Mouse (Mus musculus) kidney, adult 8-10 months (tissue): ENCODE measurements around the gene Car7.
"Not testable (repeated sequence)": the region's sequence is repeated elsewhere in the genome, so short reads cannot be mapped to it uniquely, and the experiment has no call there.

ENCODE experiments used
- DNase-seq, 2 experiments: peaks; one replicate each; pipeline ENCODE4 v3.0.0; 2022

The Car7 gene

DNA sequence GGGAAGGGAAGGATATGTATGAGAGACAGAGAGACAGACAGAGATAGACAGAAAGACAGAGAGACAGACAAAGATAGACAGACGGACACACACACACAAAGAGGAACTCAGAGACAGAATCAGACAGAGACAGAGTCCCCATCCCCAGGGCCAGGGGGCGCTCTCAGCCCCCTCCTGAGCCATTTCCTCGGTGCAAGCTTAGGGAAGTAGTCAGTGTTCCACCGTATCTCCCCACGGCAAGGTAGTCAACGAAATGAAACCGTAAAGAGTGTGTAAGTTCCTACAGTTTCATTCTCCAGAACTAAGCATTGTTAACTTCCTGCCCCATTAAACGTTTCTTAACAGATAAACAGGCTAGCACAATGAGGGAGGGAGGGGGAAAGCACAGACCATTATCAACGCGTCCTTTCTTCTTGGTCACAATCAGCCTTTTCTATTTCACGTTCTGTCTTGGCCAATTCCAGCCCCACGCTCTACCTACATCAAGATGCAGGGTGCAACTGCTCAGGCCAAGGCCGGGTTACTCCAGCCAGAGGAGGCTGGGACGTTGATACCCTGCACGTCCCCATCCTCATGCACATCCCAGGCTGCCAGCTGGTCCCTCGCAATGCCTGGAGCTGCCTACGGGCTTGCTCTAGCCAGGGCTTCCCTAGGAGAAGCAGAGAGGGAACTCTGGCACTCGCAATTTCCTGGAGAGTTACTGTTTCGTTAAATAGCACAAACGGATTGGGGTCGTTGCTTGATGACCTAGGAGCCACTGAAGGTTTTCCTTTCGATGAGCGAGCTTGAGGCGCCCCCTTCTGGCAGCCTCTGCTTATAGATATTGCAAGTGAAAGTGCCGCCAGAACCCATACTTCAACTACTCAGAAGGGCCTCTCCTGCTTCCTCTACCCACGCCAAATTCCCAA lies 36.2 kb downstream of the Car7 start:
- DNase-seq: peak; percentile 72 to 87

DNA sequence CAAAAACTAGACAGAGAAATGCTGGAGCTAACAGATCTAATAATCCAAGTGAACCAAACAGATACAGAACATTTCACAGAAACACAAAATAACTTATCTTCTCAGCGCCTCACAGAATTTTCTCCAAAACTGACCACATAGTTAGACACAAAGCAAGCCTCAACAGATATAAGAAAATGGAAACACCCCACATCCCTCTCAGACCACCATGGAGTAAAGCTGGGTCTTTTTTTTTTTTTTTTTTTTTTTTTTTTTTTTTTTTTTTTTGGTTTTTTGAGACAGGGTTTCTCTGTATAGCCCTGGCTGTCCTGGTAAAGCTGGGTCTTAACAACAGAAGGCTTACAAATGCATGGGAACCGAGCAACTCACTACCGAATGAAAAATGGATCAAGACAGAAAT lies 42.3 kb downstream of the Car7 start:
- DNase-seq: no peak

DNA sequence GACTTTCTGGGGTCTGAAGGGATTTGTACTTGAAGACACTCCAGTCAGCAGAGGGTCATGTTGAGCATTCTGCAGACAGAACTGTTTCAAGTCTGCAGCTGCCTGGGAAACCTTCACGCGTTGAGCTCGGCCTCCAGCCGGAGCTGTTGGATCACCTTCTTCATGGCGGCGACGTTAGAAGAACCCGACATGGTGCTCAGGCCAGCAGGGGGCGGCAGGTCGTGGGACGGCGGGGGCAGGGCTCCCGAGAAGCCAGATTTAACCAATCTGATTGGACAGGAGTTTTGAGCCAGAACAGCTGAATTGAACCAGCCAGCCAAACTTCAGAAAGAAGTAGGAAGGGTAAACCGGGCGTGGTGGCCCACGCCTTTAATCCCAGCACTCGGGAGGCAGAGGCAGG lies 43.1 kb downstream of the Car7 start:
- DNase-seq: not testable (repeated sequence)

DNA sequence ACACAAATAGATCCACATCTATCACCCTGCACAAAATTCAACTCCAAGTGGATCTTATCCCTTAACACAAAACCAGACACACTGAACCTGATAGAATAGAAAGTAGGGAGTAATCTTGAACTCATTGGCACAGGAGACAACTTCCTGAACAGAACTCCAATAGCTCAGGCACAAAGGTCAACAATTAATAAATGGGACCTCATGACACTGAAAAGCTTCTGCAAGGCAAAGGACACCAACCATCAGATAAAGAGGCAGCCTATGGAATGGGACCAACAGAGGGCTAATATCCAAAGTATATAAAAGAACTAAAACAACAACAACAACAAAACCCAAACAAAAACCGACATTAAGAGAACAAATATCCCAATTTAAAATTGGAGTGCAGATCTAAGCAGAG lies 50.0 kb downstream of the Car7 start:
- DNase-seq: no peak

DNA sequence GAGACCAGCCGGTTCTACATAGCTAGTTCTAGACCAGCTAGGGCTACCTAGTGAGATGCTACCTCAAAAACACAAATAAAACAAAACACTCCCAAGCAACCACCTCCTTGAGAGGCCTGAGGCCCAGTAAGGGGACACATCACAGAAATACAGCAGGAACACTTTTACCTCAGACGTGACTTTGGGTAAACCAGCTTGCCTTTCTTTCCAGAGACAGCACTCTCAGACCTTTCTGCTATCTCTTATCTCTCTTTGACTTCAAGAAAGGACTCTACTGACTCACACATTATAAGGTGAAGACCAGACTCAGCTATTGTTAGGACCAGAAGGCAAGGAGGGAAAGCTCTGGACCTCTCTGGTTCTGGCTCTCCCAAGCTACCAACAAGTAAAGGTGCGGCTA lies 55.8 kb downstream of the Car7 start:
- no peak for DNase-seq

DNA sequence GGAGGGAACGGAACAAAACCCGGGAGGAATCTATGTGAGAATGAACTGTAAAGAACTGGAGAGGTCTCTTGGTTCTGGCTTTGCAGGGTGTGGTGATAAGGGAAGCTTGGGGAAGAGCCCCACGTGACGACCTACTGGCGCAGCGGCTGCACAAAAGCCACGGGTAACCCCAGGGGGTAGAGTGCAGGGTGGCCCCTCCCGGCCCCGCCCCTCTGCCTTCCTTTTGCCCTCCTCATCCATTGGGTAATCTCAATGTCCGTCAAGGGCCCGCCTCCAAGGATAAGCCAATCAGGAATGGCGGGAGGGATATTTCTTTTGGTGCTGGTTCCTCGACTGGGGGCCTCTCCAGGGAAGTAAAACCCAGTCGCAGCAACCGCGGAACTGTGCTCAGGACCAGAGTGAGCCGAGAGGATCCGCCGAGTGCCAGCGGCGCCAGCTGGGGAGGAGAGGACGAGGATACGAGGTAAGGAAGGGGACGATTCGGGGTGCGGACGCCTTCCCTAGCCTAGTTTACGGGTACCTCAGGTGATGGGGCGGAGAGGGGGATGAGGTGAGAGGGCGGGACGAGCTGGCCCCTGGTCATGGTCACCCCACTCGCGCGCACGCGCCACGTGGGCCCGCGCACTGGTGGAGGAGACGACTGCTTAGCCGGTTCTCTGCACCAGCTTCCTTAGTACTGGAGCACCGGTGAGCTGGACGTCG lies 56.8 kb downstream of the Car7 start, which contains the start of gene Pdp2:
TSS of gene Pdp2 (plus strand) at position 319 of the 702 bp plus-strand sequence.
- DNase-seq: peak; percentile 95

DNA sequence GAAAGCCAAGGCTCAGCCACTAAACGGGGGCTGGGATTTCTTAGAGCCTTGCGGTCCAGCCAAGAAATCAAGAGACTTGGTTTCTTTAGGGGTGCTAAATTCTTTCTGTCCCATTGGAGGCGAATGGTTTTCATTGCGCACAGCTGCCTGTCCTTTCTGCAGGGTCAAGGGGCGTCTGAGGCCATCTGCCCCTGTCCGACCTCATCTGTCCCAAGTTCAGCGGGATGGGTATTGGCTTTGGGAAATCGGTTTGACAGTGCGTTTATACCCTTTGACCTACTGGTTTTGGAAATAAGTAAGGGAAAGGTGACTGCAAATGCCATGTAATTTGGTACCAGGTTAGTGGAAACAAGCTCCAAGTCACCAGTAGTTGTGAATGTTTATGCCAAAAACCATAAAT lies 57.4 kb downstream of the Car7 start:
- peak in 1 of 2 experiments; percentile 61 for DNase-seq

DNA sequence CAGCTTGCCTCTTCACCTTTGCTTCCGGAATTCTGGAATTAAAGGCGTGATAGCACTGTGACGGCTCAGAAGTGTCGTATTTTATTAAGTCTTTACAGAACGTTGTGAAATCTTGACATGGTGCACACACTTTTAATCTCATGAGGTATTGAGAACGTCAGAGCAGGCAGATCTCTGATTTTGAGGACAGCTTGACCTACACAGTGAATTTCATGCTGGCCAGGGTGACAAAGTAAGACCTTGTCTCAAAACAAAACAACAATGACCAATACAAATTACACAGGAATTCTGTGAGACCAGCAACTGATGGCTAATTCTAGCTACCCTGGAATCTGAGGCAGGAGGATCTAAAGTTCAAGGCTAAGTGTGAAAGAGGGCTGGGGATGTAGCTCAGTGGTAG lies 58.1 kb downstream of the Car7 start:
- DNase-seq: no peak

DNA sequence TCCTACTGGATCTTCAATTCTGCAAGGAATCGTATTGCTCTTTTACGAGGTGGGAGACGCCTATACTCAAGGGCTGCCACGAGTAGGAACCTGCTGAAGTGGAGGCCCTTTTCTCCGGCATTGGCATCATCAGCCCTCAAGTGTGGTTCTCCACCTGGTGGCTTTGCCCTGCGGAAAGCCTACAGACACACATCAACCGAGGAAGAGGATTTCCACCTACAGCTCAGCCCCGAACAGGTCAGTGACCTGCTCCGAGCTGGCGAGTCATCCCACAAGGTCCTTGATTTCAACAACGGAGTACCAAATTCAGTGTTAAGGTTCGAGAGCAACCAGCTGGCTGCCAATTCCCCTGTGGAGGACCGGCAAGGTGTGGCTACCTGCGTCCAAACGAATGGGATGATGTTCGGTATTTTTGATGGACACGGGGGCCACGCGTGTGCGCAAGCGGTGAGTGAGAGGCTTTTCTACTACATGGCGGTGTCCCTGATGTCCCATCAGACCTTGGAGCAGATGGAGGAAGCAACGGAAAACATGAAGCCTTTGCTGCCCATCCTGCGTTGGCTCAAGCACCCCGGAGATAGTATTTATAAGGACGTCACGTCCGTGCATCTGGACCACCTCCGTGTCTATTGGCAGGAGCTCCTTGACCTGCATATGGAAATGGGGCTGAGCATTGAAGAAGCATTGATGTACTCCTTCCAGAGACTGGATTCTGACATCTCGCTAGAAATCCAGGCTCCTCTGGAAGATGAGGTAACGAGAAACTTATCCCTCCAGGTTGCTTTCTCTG lies 59.2 kb downstream of the Car7 start:
- DNase-seq: no peak

DNA sequence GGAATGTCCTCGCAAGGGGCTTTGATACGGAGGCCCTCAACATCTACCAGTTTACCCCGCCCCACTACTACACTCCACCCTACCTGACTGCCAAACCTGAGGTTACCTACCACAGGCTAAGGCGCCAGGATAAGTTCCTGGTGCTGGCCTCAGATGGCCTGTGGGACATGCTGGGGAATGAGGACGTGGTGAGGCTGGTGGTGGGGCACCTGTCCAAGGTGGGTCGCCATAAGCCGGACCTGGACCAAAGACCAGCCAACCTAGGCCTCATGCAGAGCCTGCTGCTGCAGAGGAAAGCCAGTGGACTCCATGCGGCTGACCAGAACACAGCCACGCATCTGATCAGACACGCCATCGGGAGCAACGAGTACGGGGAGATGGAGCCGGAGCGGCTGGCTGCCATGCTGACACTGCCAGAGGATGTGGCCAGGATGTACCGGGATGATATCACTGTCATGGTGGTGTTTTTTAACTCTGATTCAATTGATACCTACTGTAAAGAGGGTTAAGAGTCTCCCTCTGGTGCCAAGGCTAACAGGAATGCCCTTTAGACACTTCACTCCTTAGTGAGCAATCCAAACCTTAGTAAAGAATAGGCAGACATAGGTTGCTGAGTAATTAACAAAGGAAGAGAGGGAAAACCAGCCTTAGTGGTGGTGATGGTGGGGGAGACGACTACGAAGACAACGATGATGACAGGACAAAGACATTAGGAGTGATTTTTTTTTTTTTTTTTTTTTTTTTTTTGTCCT lies 60.3 kb downstream of the Car7 start:
- DNase-seq: no peak

DNA sequence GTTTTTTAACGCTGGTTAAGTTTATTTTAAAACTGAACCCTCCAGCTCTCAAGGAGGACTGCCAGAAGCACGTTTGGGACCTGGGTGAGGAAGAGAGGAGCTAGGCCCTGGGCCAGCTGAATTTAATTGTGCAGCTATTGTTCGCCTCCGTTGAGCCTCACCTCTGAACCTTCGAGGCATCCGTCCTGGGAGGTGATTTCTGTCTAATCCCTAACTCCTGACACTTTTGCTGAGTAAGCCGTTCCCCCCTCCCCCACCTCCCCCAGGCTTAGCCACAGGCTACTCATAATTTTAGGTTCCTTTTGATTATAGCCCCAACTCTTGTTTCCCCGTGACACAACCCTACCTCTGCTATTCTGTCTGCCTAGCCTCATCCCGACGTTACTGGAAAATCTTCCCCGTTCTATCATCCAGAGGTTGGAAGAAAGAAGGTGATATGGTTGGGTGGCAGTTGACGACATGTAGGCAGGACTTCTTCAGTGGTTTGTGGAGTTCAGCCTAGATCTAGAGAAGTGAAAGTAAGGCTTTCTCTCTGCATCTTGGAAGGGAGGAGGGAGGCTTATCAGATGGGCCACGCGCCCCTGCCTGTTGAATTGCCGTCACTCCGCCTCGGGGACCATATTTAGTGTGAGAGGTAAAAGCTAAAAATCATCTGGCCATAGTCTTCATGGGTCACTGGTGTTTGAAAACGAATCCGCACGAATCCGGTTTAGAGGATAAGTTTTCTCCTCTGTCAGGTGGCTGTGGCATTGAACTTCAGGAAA lies 61.5 kb downstream of the Car7 start:
- DNase-seq: peak; percentile 61 to 73

DNA sequence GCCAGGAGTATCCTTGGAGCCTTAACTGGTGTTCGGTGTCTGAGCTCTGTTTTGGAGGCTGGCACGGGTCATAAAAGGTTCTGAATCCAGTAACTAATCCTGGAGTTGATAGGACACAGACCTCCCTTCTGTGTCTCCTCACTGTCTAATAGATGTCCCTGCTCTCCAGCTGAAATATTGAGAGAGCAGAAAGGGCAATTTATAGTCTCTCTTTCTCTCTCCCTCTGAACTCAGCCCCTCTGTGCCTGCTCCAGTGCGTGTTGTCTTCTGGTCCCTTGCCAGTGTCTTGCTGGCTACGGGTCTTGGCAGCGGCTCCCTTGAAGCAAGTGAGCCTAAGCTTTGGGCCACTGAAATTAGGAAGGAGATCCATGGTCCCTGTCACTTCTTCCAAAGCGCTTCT lies 63.2 kb downstream of the Car7 start:
- peak in 1 of 2 experiments; percentile 64 for DNase-seq

DNA sequence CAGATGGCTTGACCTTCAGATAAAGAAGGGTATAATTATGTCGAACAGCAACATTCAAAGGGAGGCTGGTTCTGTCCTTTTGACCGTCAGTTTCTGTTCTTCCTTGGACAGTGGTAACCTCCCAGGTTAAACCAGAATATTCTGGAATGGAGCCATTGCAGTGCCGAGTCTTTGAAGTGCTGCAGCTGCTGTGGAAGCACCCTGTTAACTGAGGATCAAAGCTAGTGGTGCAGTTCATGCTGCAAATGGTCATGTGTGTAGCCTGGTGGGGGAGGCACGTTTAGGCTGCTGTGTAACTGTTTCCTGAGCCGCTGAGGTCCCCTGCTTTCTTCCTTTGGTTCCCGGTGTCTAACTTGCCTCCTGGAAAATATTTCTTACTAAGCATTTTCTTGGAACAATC lies 64.0 kb downstream of the Car7 start:
- DNase-seq: peak; percentile 84 to 86
